Mouse (Mus musculus): ENCODE results near the gene Mcl1. TPM values are rescaled to one million over a fixed set of nuclear protein-coding genes. Genes with fewer than 3 reads are reported as not detected.

The Mcl1 gene
- polyA plus RNA-seq, 1 experiment from 2014 or later = 38.1 TPM

DNA sequence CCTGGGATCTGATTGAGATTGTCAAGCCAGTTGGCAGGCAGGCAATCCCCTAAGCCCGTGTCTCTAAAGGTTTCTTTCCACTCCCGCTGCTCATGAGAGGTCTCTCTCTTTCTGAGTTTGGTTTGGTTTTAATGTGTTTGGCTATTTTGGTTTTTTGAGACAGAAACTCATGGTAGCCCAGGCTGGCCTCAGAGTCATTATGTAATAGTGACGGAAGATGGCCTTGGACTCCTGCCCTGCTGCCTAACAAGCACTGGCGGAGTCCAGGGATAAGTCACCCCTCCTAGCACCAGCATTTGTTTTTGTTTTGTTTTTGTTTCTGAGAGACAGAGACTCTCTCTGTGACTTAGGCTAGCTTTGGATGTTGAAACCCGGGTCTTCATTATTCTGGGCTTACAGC is 3.2 kb upstream of the Mcl1 start:
- no peaks in the 10 kb centered on the region for H3K27me3 ChIP-seq (ENCODE audit: insufficient read depth, low read length)
- 0 out of 2 replicates have a peak, but pooled peaks cover 2% of the 10 kb centered on the region for H3K36me3 ChIP-seq (ENCODE audit: insufficient read depth, low read length)
- 92% methylated on average over 5 of the region's 5 CpGs for WGBS
- no peak overlapping the region for H3K4me2 ChIP-seq (replicated peaks; ENCODE audit: low read depth, low read length)
- H3K4me1 ChIP-seq (ENCODE audit: insufficient read depth, low read length) = peaks cover 21% of the 10 kb centered on the region
- no peak overlapping the region for H3K9ac ChIP-seq (replicated peaks; ENCODE audit: low read length)
- H3K4me3 ChIP-seq (ENCODE audit: low read length) = no peak overlapping the region
- no peak overlapping the region for H3K27ac ChIP-seq (ENCODE audit: low read length)
- H3K9me3 ChIP-seq (ENCODE audit: low read length) = no peaks in the 10 kb centered on the region
- no peak for ATAC-seq (ENCODE audit: low FRiP score, low TSS enrichment)

- H3K27me3 ChIP-seq (ENCODE audit: insufficient read depth, low read length) = no peaks in the 10 kb centered on the region
- H3K4me2 ChIP-seq (replicated peaks; ENCODE audit: low read depth, low read length) = no peak overlapping the region
- peaks cover 14% of the 10 kb centered on the region for H3K36me3 ChIP-seq (ENCODE audit: insufficient read depth, low read length)
- H3K4me1 ChIP-seq (ENCODE audit: insufficient read depth, low read length) = peaks cover 29% of the 10 kb centered on the region
- WGBS = 91% methylated on average over 3 of the region's 3 CpGs
- H3K9me3 ChIP-seq (ENCODE audit: low read length) = no peaks in the 10 kb centered on the region
- H3K27ac ChIP-seq (ENCODE audit: low read length) = no peak overlapping the region
- no peak overlapping the region for H3K4me3 ChIP-seq (ENCODE audit: low read length)
- no peak overlapping the region for H3K9ac ChIP-seq (replicated peaks; ENCODE audit: low read length)
- no peak for ATAC-seq (ENCODE audit: low FRiP score, low TSS enrichment)
Observed at GRCm38 (mm10) chr3:95657108-95657507, 1.5 kb upstream of the Mcl1 start.

GRCm38 (mm10) chr3:95657711-95658110 is 877 bp upstream of the Mcl1 start:
- Histone ChIP-seq H3K9ac (replicated peaks; ENCODE audit: low read length) (peak overlapping the region; percentile 100), H3K4me2 (replicated peaks; ENCODE audit: low read depth, low read length) (peak overlapping the region; percentile 74), H3K9me3 (ENCODE audit: low read length) (no peaks in the 10 kb centered on the region), H3K36me3 (ENCODE audit: insufficient read depth, low read length) (peaks cover 20% of the 10 kb centered on the region), H3K27ac (ENCODE audit: low read length) (peak overlapping the region; percentile 99), H3K27me3 (ENCODE audit: insufficient read depth, low read length) (no peaks in the 10 kb centered on the region), H3K4me3 (ENCODE audit: low read length) (peak overlapping the region; percentile 99), H3K4me1 (ENCODE audit: insufficient read depth, low read length) (peaks cover 33% of the 10 kb centered on the region)
- no peak for ATAC-seq (ENCODE audit: low FRiP score, low TSS enrichment)
- 83% methylated on average over 3 of the region's 3 CpGs for WGBS

GRCm38 (mm10) chr3:95658868-95659712 is 502 bp downstream of the Mcl1 start:
- peak overlapping the region; percentile 100 for H3K9ac ChIP-seq (replicated peaks; ENCODE audit: low read length)
- under 1% methylated on average over 88 of the region's 113 CpGs for WGBS
- no peaks in the 10 kb centered on the region for H3K9me3 ChIP-seq (ENCODE audit: low read length)

DNA sequence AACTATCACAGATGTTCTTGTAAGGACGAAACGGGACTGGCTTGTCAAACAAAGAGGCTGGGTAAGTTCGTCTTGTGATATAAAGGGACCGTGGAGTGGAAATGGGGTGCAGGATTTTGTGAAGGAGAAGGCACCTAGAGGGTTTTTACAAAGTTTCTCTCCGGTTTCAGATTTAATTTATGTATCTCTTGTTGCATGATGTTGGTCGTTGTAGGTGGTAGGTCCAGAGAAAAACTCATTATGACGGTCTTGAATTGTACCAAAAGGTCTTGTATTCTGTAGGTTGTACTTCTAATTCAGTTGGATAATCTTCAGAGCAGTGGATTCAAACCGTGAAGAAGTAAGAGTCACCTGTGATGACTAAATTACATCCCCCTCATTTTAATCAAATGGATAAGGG is 1.4 kb downstream of the Mcl1 start:
- no peaks in the 10 kb centered on the region for H3K9me3 ChIP-seq (ENCODE audit: low read length)
- H3K4me2 ChIP-seq (replicated peaks; ENCODE audit: low read depth, low read length) = peak overlapping the region; percentile 80
- ATAC-seq (ENCODE audit: low FRiP score, low TSS enrichment) = no peak
- H3K9ac ChIP-seq (replicated peaks; ENCODE audit: low read length) = peak overlapping the region; percentile 100
- peak overlapping the region; percentile 99 for H3K27ac ChIP-seq (ENCODE audit: low read length)
- H3K36me3 ChIP-seq (ENCODE audit: insufficient read depth, low read length) = peaks cover 33% of the 10 kb centered on the region
- H3K27me3 ChIP-seq (ENCODE audit: insufficient read depth, low read length) = no peaks in the 10 kb centered on the region
- H3K4me3 ChIP-seq (ENCODE audit: low read length) = peak overlapping the region; percentile 99
- 2% methylated on average over 8 of the region's 8 CpGs for WGBS
- peaks cover 44% of the 10 kb centered on the region for H3K4me1 ChIP-seq (ENCODE audit: insufficient read depth, low read length)

More at GRCm38 (mm10) chr3:95658868-95659712, 502 bp downstream of the Mcl1 start:
- Histone ChIP-seq H3K4me3 (ENCODE audit: low read length) (peak overlapping the region; percentile 99), H3K27ac (ENCODE audit: low read length) (peak overlapping the region; percentile 99), H3K4me1 (ENCODE audit: insufficient read depth, low read length) (peaks cover 37% of the 10 kb centered on the region), H3K27me3 (ENCODE audit: insufficient read depth, low read length) (no peaks in the 10 kb centered on the region), H3K36me3 (ENCODE audit: insufficient read depth, low read length) (peaks cover 30% of the 10 kb centered on the region), H3K4me2 (replicated peaks; ENCODE audit: low read depth, low read length) (peak overlapping the region; percentile 80)
- peak; percentile 64 for ATAC-seq (ENCODE audit: low FRiP score, low TSS enrichment)

- Histone ChIP-seq H3K27ac (ENCODE audit: low read length) (0 out of 2 replicates have a peak overlapping the region, but pooled peaks have one; percentile 13), H3K4me3 (ENCODE audit: low read length) (peak overlapping the region; percentile 99), H3K36me3 (ENCODE audit: insufficient read depth, low read length) (peaks cover 37% of the 10 kb centered on the region), H3K9ac (replicated peaks; ENCODE audit: low read length) (peak overlapping the region; percentile 100), H3K4me2 (replicated peaks; ENCODE audit: low read depth, low read length) (peak overlapping the region; percentile 80), H3K4me1 (ENCODE audit: insufficient read depth, low read length) (peaks cover 54% of the 10 kb centered on the region), H3K27me3 (ENCODE audit: insufficient read depth, low read length) (no peaks in the 10 kb centered on the region), H3K9me3 (ENCODE audit: low read length) (no peaks in the 10 kb centered on the region)
- ATAC-seq (ENCODE audit: low FRiP score, low TSS enrichment) = no peak
- WGBS = 20% methylated on average over 2 of the region's 2 CpGs
Observed at GRCm38 (mm10) chr3:95660788-95661478, 2.3 kb downstream of the Mcl1 start.

- peak overlapping the region; percentile 32 for H3K4me2 ChIP-seq (replicated peaks; ENCODE audit: low read depth, low read length)
- H3K9me3 ChIP-seq (ENCODE audit: low read length) = no peaks in the 10 kb centered on the region
- H3K27ac ChIP-seq (ENCODE audit: low read length) = peak overlapping the region; percentile 22; the same call in 1 of the 2 replicates
- peaks cover 64% of the 10 kb centered on the region for H3K4me1 ChIP-seq (ENCODE audit: insufficient read depth, low read length)
- H3K9ac ChIP-seq (replicated peaks; ENCODE audit: low read length) = no peak overlapping the region
- 38% methylated on average over 7 of the region's 7 CpGs for WGBS
- peaks cover 37% of the 10 kb centered on the region for H3K36me3 ChIP-seq (ENCODE audit: insufficient read depth, low read length)
- H3K27me3 ChIP-seq (ENCODE audit: insufficient read depth, low read length) = no peaks in the 10 kb centered on the region
- peak overlapping the region; percentile 23 for H3K4me3 ChIP-seq (ENCODE audit: low read length)
- ATAC-seq (ENCODE audit: low FRiP score, low TSS enrichment) = no peak
Observed at GRCm38 (mm10) chr3:95661945-95662715, 3.5 kb downstream of the Mcl1 start.

- Histone ChIP-seq H3K4me1 (ENCODE audit: insufficient read depth, low read length) (peaks cover 71% of the 10 kb centered on the region), H3K27ac (ENCODE audit: low read length) (peak overlapping the region; percentile 22; the same call in 1 of the 2 replicates), H3K27me3 (ENCODE audit: insufficient read depth, low read length) (no peaks in the 10 kb centered on the region), H3K36me3 (ENCODE audit: insufficient read depth, low read length) (peaks cover 37% of the 10 kb centered on the region), H3K4me2 (replicated peaks; ENCODE audit: low read depth, low read length) (peak overlapping the region; percentile 32), H3K4me3 (ENCODE audit: low read length) (peak overlapping the region; percentile 2; the same call in 1 of the 2 replicates), H3K9me3 (ENCODE audit: low read length) (no peaks in the 10 kb centered on the region), H3K9ac (replicated peaks; ENCODE audit: low read length) (no peak overlapping the region)
- ATAC-seq (ENCODE audit: low FRiP score, low TSS enrichment) = no peak
- WGBS = 72% methylated on average over 7 of the region's 7 CpGs
Observed at GRCm38 (mm10) chr3:95662724-95663449, 4.3 kb downstream of the Mcl1 start.

DNA sequence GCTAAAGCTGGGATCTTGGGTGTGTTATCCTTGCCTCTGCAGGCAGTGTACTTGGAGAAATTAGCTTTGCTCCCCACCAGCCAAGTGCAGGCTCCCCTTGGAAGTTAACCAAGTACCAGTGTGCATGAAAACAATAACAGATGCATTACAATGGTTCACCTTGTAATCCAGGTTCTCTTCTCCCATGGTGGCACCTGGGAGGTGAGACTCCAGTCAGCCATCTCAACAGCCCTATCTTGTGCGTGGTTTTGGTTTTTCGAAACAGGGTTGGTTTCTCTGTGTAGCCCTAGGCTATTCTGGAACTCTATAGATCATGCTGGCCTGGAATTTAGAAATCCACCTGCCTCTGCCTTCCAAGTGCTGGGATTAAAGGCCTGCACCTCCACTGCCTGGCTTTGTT is 4.9 kb downstream of the Mcl1 start:
- no peak for ATAC-seq (ENCODE audit: low FRiP score, low TSS enrichment)
- H3K4me2 ChIP-seq (replicated peaks; ENCODE audit: low read depth, low read length) = no peak overlapping the region
- peaks cover 77% of the 10 kb centered on the region for H3K4me1 ChIP-seq (ENCODE audit: insufficient read depth, low read length)

More for the DNA sequence above, 4.9 kb downstream of the Mcl1 start:
- Histone ChIP-seq H3K9me3 (ENCODE audit: low read length) (no peaks in the 10 kb centered on the region), H3K4me3 (ENCODE audit: low read length) (no peak overlapping the region), H3K27me3 (ENCODE audit: insufficient read depth, low read length) (no peaks in the 10 kb centered on the region), H3K36me3 (ENCODE audit: insufficient read depth, low read length) (peaks cover 37% of the 10 kb centered on the region), H3K9ac (replicated peaks; ENCODE audit: low read length) (no peak overlapping the region), H3K27ac (ENCODE audit: low read length) (peak overlapping the region; percentile 5; the same call in 1 of the 2 replicates)
- WGBS = 79% methylated on average over 2 of the region's 2 CpGs
